Mouse (Mus musculus): ENCODE measurements at regions not wholly inside any gene's neighbourhood (a gene's known extent, or its start where the extent isn't known, plus 50 kb on each side); places are given as distances from the start of the nearest gene placed in this dataset.
A peak's percentile ranks its signal among the peaks of the same experiment; 100 is the strongest.

DNA sequence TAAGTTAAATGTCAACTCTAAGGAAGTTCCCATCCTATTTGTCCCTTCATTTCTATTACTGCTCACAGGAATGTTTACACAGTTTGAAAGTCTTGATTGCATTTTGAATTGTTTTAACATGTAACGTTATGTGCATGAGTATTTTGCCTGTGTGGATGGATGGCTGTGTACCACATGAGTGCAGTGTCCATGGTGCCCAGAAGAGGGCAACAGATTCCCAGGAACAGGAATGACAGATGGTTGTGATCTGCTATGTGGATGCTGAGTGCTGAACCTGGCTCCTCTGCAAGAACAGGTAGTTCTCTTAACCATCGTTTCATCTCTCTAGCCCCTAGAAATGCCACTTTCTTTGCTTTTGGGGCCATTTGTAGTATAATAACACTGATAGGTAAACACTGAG lies 597.9 kb upstream of the Zwint start:
- no peak overlapping the region for H3K4me2 ChIP-seq (ENCODE audit: low read length)
- no peaks in the 10 kb centered on the region for H3K27me3 ChIP-seq (ENCODE audit: control insufficient read depth, insufficient read depth, low read length)
- no peak overlapping the region for H3K4me3 ChIP-seq (replicated peaks; ENCODE audit: low read depth, low read length)
- H3K9me3 ChIP-seq (ENCODE audit: control insufficient read depth, low read length), result no peaks in the 10 kb centered on the region
- H3K36me3 ChIP-seq (ENCODE audit: control insufficient read depth, insufficient read depth, low read length), result no peaks in the 10 kb centered on the region
- DNase-seq (no peak), ATAC-seq (ENCODE audit: low FRiP score, low TSS enrichment) (no peak)
- H3K27ac ChIP-seq (replicated peaks; ENCODE audit: low read depth, low read length), result no peak overlapping the region
- WGBS, result 93% methylated on average over 2 of the region's 2 CpGs
- H3K9ac ChIP-seq (replicated peaks; ENCODE audit: low read length), result no peak overlapping the region
- H3K4me1 ChIP-seq (ENCODE audit: control insufficient read depth, insufficient read depth, low read length), result no peaks in the 10 kb centered on the region

GRCm38 (mm10) chr10:72071185-72071718 lies 583.4 kb upstream of the Zwint start:
- H3K36me3 ChIP-seq (ENCODE audit: control insufficient read depth, insufficient read depth, low read length), result no peaks in the 10 kb centered on the region
- no peak overlapping the region for H3K9ac ChIP-seq (replicated peaks; ENCODE audit: low read length)
- H3K4me3 ChIP-seq (replicated peaks; ENCODE audit: low read depth, low read length), result no peak overlapping the region
- ATAC-seq (ENCODE audit: low FRiP score, low TSS enrichment) (no peak), DNase-seq (no peak)
- H3K27ac ChIP-seq (replicated peaks; ENCODE audit: low read depth, low read length), result no peak overlapping the region
- H3K4me2 ChIP-seq (ENCODE audit: low read length), result no peak overlapping the region
- H3K9me3 ChIP-seq (ENCODE audit: control insufficient read depth, low read length), result no peaks in the 10 kb centered on the region
- no peaks in the 10 kb centered on the region for H3K27me3 ChIP-seq (ENCODE audit: control insufficient read depth, insufficient read depth, low read length)
- H3K4me1 ChIP-seq (ENCODE audit: control insufficient read depth, insufficient read depth, low read length), result no peaks in the 10 kb centered on the region

- no peak overlapping the region for H3K4me3 ChIP-seq (replicated peaks; ENCODE audit: low read depth, low read length)
- 92% methylated on average over 3 of the region's 3 CpGs for WGBS
- DNase-seq, result no peak
- no peak overlapping the region for H3K4me2 ChIP-seq (ENCODE audit: low read length)
- H3K27ac ChIP-seq (replicated peaks; ENCODE audit: low read depth, low read length), result no peak overlapping the region
- H3K9me3 ChIP-seq (ENCODE audit: control insufficient read depth, low read length), result no peaks in the 10 kb centered on the region
- no peak overlapping the region for H3K9ac ChIP-seq (replicated peaks; ENCODE audit: low read length)
- H3K36me3 ChIP-seq (ENCODE audit: control insufficient read depth, insufficient read depth, low read length), result no peaks in the 10 kb centered on the region
- no peaks in the 10 kb centered on the region for H3K4me1 ChIP-seq (ENCODE audit: control insufficient read depth, insufficient read depth, low read length)
- ATAC-seq (ENCODE audit: low FRiP score, low TSS enrichment), result no peak
- H3K27me3 ChIP-seq (ENCODE audit: control insufficient read depth, insufficient read depth, low read length), result no peaks in the 10 kb centered on the region
Measured at GRCm38 (mm10) chr10:72078363-72078762, 576.3 kb upstream of the Zwint start.

DNA sequence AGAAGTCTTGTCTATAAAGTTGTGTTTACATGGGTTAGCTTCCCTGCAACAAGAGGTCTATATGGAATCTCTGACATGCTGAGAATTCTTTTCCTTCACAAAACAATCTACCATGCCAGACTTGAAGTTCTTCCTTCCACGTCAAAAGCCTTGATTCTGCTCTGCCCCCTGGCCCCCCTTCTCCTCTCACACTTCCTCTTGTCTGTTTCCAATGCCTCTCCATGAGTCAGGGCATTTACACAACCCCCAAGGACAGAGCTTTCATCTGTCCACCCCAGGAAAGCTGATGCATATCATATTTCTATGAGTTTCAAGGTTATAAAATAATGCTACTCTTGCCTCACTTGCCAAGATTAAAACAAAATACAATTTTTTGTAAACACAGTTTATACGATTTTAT lies 557.7 kb upstream of the Zwint start:
- H3K27ac ChIP-seq (replicated peaks; ENCODE audit: low read depth, low read length), result no peak overlapping the region
- no peak overlapping the region for H3K4me2 ChIP-seq (ENCODE audit: low read length)
- H3K4me1 ChIP-seq (ENCODE audit: control insufficient read depth, insufficient read depth, low read length), result no peaks in the 10 kb centered on the region
- no peak overlapping the region for H3K4me3 ChIP-seq (replicated peaks; ENCODE audit: low read depth, low read length)
- ATAC-seq (ENCODE audit: low FRiP score, low TSS enrichment) (no peak), DNase-seq (no peak)
- WGBS, result 74% methylated on average over 2 of the region's 2 CpGs
- H3K36me3 ChIP-seq (ENCODE audit: control insufficient read depth, insufficient read depth, low read length), result no peaks in the 10 kb centered on the region
- H3K27me3 ChIP-seq (ENCODE audit: control insufficient read depth, insufficient read depth, low read length), result no peaks in the 10 kb centered on the region
- H3K9me3 ChIP-seq (ENCODE audit: control insufficient read depth, low read length), result no peaks in the 10 kb centered on the region
- no peak overlapping the region for H3K9ac ChIP-seq (replicated peaks; ENCODE audit: low read length)

DNA sequence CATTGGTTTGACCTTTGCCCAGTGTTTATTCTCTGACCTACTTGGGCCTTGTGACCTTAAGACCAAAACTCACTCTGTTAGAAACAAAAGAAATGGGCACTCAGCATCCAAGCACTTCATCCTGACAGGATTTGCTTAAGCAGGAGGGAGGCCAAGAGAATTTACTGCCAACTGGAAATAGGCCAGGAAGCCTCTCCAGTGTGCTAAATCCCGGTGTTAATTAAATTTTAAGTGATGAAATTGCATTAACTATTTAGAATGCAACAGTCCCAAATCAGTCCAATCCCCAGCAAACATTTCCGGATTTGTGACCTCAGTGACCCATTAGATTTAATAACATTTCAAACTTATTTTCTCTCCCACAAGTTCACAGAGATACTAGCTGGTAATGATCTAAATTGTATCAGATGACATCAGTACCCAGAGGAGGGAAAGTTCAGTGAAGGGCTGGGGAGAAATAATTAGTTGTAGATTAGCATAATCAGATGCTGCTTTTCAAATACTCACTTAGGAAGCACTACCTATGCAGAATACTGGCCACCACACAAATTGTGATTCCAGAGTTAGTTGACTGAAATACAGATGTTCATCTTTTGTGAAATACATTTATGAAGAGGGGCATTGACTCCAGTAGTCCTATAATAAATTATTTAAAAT lies 555.4 kb upstream of the Zwint start:
- ATAC-seq (ENCODE audit: low FRiP score, low TSS enrichment), result peak; percentile 53; the same call in 1 of the 2 replicates
- 70% methylated on average over 2 of the region's 2 CpGs for WGBS

GRCm38 (mm10) chr10:72119447-72119846 lies 535.2 kb upstream of the Zwint start:
- Histone ChIP-seq H3K36me3 (ENCODE audit: control insufficient read depth, insufficient read depth, low read length) (no peaks in the 10 kb centered on the region), H3K27ac (replicated peaks; ENCODE audit: low read depth, low read length) (no peak overlapping the region), H3K9ac (replicated peaks; ENCODE audit: low read length) (no peak overlapping the region), H3K9me3 (ENCODE audit: control insufficient read depth, low read length) (no peaks in the 10 kb centered on the region), H3K4me3 (replicated peaks; ENCODE audit: low read depth, low read length) (no peak overlapping the region), H3K4me1 (ENCODE audit: control insufficient read depth, insufficient read depth, low read length) (no peaks in the 10 kb centered on the region), H3K27me3 (ENCODE audit: control insufficient read depth, insufficient read depth, low read length) (no peaks in the 10 kb centered on the region), H3K4me2 (ENCODE audit: low read length) (no peak overlapping the region)
- DNase-seq (no peak), ATAC-seq (ENCODE audit: low FRiP score, low TSS enrichment) (no peak)
- 94% methylated on average over 2 of the region's 2 CpGs for WGBS

More for the DNA sequence above, 555.4 kb upstream of the Zwint start:
- no peaks in the 10 kb centered on the region for H3K9me3 ChIP-seq (ENCODE audit: control insufficient read depth, low read length)
- 0 out of 2 replicates have a peak overlapping the region, but pooled peaks have one; percentile 32 for H3K27ac ChIP-seq (replicated peaks; ENCODE audit: low read depth, low read length)
- no peaks in the 10 kb centered on the region for H3K4me1 ChIP-seq (ENCODE audit: control insufficient read depth, insufficient read depth, low read length)
- H3K4me3 ChIP-seq (replicated peaks; ENCODE audit: low read depth, low read length), result no peak overlapping the region
- no peaks in the 10 kb centered on the region for H3K36me3 ChIP-seq (ENCODE audit: control insufficient read depth, insufficient read depth, low read length)
- no peak overlapping the region for H3K9ac ChIP-seq (replicated peaks; ENCODE audit: low read length)
- peak; percentile 55 for DNase-seq
- H3K4me2 ChIP-seq (ENCODE audit: low read length), result no peak overlapping the region
- no peaks in the 10 kb centered on the region for H3K27me3 ChIP-seq (ENCODE audit: control insufficient read depth, insufficient read depth, low read length)

GRCm38 (mm10) chr10:72132407-72132806 lies 522.2 kb upstream of the Zwint start:
- peak; percentile 17 for DNase-seq
- no peaks in the 10 kb centered on the region for H3K9me3 ChIP-seq (ENCODE audit: control insufficient read depth, low read length)
- no peak overlapping the region for H3K4me2 ChIP-seq (ENCODE audit: low read length)
- no peak; the same call in 1 of the 2 replicates for ATAC-seq (ENCODE audit: low FRiP score, low TSS enrichment)
- H3K4me3 ChIP-seq (replicated peaks; ENCODE audit: low read depth, low read length), result no peak overlapping the region
- no peaks in the 10 kb centered on the region for H3K27me3 ChIP-seq (ENCODE audit: control insufficient read depth, insufficient read depth, low read length)
- H3K4me1 ChIP-seq (ENCODE audit: control insufficient read depth, insufficient read depth, low read length), result no peaks in the 10 kb centered on the region
- WGBS, result 65% methylated on average over 2 of the region's 2 CpGs
- H3K27ac ChIP-seq (replicated peaks; ENCODE audit: low read depth, low read length), result no peak overlapping the region
- no peak overlapping the region for H3K9ac ChIP-seq (replicated peaks; ENCODE audit: low read length)
- no peaks in the 10 kb centered on the region for H3K36me3 ChIP-seq (ENCODE audit: control insufficient read depth, insufficient read depth, low read length)
